Mouse (Mus musculus): ENCODE measurements around the gene Eif1ax. TPM values are rescaled to one million over a fixed set of nuclear protein-coding genes. Genes with fewer than 3 reads are reported as not detected.

The Eif1ax gene
- 66.8 TPM for polyA plus RNA-seq (2017; shearing (Covaris generic))

GRCm38 (mm10) chrX:159371831-159372752, at the start of gene Eif1ax:
TSS of gene Eif1ax (plus strand) at chrX:159372178.

GRCm38 (mm10) chrX:159414130-159414828, 42.3 kb downstream of the Eif1ax start, which contains the start of gene Map7d2:
TSS of gene Map7d2 (plus strand) at chrX:159414572.

Other genes with a start within 250 kb of the Eif1ax start
- gene Rps6ka3, start 161.9 kb upstream of the Eif1ax start, polyA plus RNA-seq (2017; shearing (Covaris generic)): 5.7 TPM
- not detected for gene Map7d2, start 42.4 kb downstream of the Eif1ax start, polyA plus RNA-seq (2017; shearing (Covaris generic))
- gene Bclaf3, start 154.5 kb downstream of the Eif1ax start, polyA plus RNA-seq (2017; shearing (Covaris generic)): 60.4 TPM

All from inflammation-experienced regulatory T-cells, adult 16 weeks (primary cell).